Mouse (Mus musculus): Measurements from ENCODE around the gene Wnt7b. TPM values are rescaled to one million over a fixed set of nuclear protein-coding genes. Genes with fewer than 3 reads are reported as not detected.

The Wnt7b gene
- polyA plus RNA-seq, 1 experiment from 2014 or later, result 0.66 TPM

DNA sequence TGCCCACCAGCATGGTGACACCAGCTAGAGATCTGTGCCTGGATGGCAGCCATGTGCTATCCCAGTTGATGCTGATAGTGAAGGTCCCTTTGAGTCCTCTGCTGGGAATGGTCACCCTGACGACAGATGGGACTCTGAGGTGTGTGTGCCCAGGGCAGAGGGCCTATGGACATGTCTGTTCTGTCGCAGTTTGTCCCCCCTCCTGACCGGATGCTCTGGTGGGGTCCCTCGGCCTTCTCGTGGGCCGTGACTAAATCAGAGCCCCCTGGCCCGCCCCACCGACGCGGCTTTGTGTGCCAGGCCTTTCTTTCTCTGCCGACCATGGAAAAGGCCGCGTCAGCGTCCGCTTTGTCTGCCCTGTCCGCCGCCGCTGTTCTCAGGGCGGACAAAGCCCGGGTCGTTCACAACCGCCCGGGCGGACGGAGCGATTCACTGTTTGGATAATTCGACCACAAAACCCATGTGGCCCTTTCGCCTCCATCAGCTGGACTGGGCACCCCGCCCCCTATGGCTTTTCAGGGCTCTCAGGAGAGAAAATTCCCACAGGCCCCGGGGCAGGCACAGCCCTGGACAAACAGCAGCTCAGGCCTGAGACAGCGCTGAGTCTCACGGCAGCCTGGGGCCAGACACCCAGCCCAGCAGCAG is 74.8 kb downstream of the Wnt7b start:
- no peaks in the 10 kb centered on the region for H3K4me1 ChIP-seq (ENCODE audit: control insufficient read depth, insufficient read depth, low read length)
- no peaks in the 10 kb centered on the region for H3K36me3 ChIP-seq (ENCODE audit: control insufficient read depth, insufficient read depth, low read length)
- no peak overlapping the region for H3K9ac ChIP-seq (ENCODE audit: low read depth, low read length)
- no peak overlapping the region for H3K27ac ChIP-seq (ENCODE audit: low read length)
- H3K4me2 ChIP-seq (ENCODE audit: low read depth, low read length), result no peak overlapping the region
- no peaks in the 10 kb centered on the region for H3K27me3 ChIP-seq (replicated peaks; ENCODE audit: control insufficient read depth, insufficient read depth, low read length)
- 70% methylated on average over 32 of the region's 32 CpGs for WGBS
- no peak overlapping the region for H3K4me3 ChIP-seq (ENCODE audit: low read length)
- H3K9me3 ChIP-seq (ENCODE audit: control insufficient read depth, low read length), result no peaks in the 10 kb centered on the region
- ATAC-seq, result no peak

- no peak overlapping the region for H3K4me2 ChIP-seq (ENCODE audit: low read depth, low read length)
- no peaks in the 10 kb centered on the region for H3K4me1 ChIP-seq (ENCODE audit: control insufficient read depth, insufficient read depth, low read length)
- H3K9me3 ChIP-seq (ENCODE audit: control insufficient read depth, low read length), result no peaks in the 10 kb centered on the region
- no peaks in the 10 kb centered on the region for H3K27me3 ChIP-seq (replicated peaks; ENCODE audit: control insufficient read depth, insufficient read depth, low read length)
- H3K4me3 ChIP-seq (ENCODE audit: low read length), result no peak overlapping the region
- H3K9ac ChIP-seq (ENCODE audit: low read depth, low read length), result no peak overlapping the region
- H3K36me3 ChIP-seq (ENCODE audit: control insufficient read depth, insufficient read depth, low read length), result no peaks in the 10 kb centered on the region
- ATAC-seq, result no peak
- no peak overlapping the region for H3K27ac ChIP-seq (ENCODE audit: low read length)
- WGBS, result 32% methylated on average over 1 of the region's 1 CpGs
These were observed 75.6 kb downstream of the Wnt7b start for GRCm38 (mm10) chr15:85506680-85507079.

- H3K4me3 ChIP-seq (ENCODE audit: low read length), result no peak overlapping the region
- H3K27ac ChIP-seq (ENCODE audit: low read length), result no peak overlapping the region
- H3K4me1 ChIP-seq (ENCODE audit: control insufficient read depth, insufficient read depth, low read length), result no peaks in the 10 kb centered on the region
- no peaks in the 10 kb centered on the region for H3K27me3 ChIP-seq (replicated peaks; ENCODE audit: control insufficient read depth, insufficient read depth, low read length)
- no peaks in the 10 kb centered on the region for H3K9me3 ChIP-seq (ENCODE audit: control insufficient read depth, low read length)
- H3K4me2 ChIP-seq (ENCODE audit: low read depth, low read length), result no peak overlapping the region
- ATAC-seq, result no peak
- no peaks in the 10 kb centered on the region for H3K36me3 ChIP-seq (ENCODE audit: control insufficient read depth, insufficient read depth, low read length)
- WGBS, result 60% methylated on average over 14 of the region's 14 CpGs
- H3K9ac ChIP-seq (ENCODE audit: low read depth, low read length), result no peak overlapping the region
These were observed 77.0 kb downstream of the Wnt7b start for GRCm38 (mm10) chr15:85505118-85505925.

- Histone ChIP-seq H3K27me3 (replicated peaks; ENCODE audit: control insufficient read depth, insufficient read depth, low read length) (no peaks in the 10 kb centered on the region), H3K4me3 (ENCODE audit: low read length) (no peak within 1 kb of the TSS), H3K4me1 (ENCODE audit: control insufficient read depth, insufficient read depth, low read length) (no peaks in the 10 kb centered on the region), H3K36me3 (ENCODE audit: control insufficient read depth, insufficient read depth, low read length) (no peaks in the 10 kb centered on the region), H3K27ac (ENCODE audit: low read length) (no peak within 1 kb of the TSS), H3K9me3 (ENCODE audit: control insufficient read depth, low read length) (no peaks in the 10 kb centered on the region), H3K9ac (ENCODE audit: low read depth, low read length) (no peak within 1 kb of the TSS), H3K4me2 (ENCODE audit: low read depth, low read length) (no peak within 1 kb of the TSS)
- ATAC-seq, result no peak
- WGBS, result 82% methylated on average over 8 of the region's 8 CpGs
These were observed 79.1 kb downstream of the Wnt7b start, which contains the start of gene 7530416G11Rik for GRCm38 (mm10) chr15:85503127-85503526. Gene 7530416G11Rik, minus strand, starts transcription at chr15:85503227.

GRCm38 (mm10) chr15:85500267-85500666 is 82.0 kb downstream of the Wnt7b start:
- Histone ChIP-seq H3K27ac (ENCODE audit: low read length) (no peak overlapping the region), H3K9me3 (ENCODE audit: control insufficient read depth, low read length) (no peaks in the 10 kb centered on the region), H3K4me1 (ENCODE audit: control insufficient read depth, insufficient read depth, low read length) (no peaks in the 10 kb centered on the region), H3K9ac (ENCODE audit: low read depth, low read length) (no peak overlapping the region), H3K4me3 (ENCODE audit: low read length) (no peak overlapping the region), H3K4me2 (ENCODE audit: low read depth, low read length) (no peak overlapping the region), H3K36me3 (ENCODE audit: control insufficient read depth, insufficient read depth, low read length) (no peaks in the 10 kb centered on the region), H3K27me3 (replicated peaks; ENCODE audit: control insufficient read depth, insufficient read depth, low read length) (no peaks in the 10 kb centered on the region; the same call in 1 of the 2 replicates)
- whole genome bisulfite sequencing, result 88% methylated on average over 10 of the region's 10 CpGs
- ATAC-seq, result no peak

GRCm38 (mm10) chr15:85497981-85498475 is 84.2 kb downstream of the Wnt7b start:
- ATAC-seq, result no peak

GRCm38 (mm10) chr15:85497548-85497947 is 84.7 kb downstream of the Wnt7b start:
- H3K4me3 ChIP-seq (ENCODE audit: low read length), result no peak overlapping the region
- ATAC-seq, result no peak
- no peaks in the 10 kb centered on the region for H3K36me3 ChIP-seq (ENCODE audit: control insufficient read depth, insufficient read depth, low read length)
- 88% methylated on average over 4 of the region's 4 CpGs for WGBS
- no peak overlapping the region for H3K4me2 ChIP-seq (ENCODE audit: low read depth, low read length)
- H3K27me3 ChIP-seq (replicated peaks; ENCODE audit: control insufficient read depth, insufficient read depth, low read length), result peaks cover 3% of the 10 kb centered on the region; the same call in 1 of the 2 replicates
- H3K9ac ChIP-seq (ENCODE audit: low read depth, low read length), result no peak overlapping the region
- H3K9me3 ChIP-seq (ENCODE audit: control insufficient read depth, low read length), result no peaks in the 10 kb centered on the region
- no peaks in the 10 kb centered on the region for H3K4me1 ChIP-seq (ENCODE audit: control insufficient read depth, insufficient read depth, low read length)
- H3K27ac ChIP-seq (ENCODE audit: low read length), result no peak overlapping the region

More at GRCm38 (mm10) chr15:85497981-85498475, 84.2 kb downstream of the Wnt7b start:
- Histone ChIP-seq H3K4me3 (ENCODE audit: low read length) (no peak overlapping the region), H3K36me3 (ENCODE audit: control insufficient read depth, insufficient read depth, low read length) (no peaks in the 10 kb centered on the region), H3K4me2 (ENCODE audit: low read depth, low read length) (no peak overlapping the region), H3K27me3 (replicated peaks; ENCODE audit: control insufficient read depth, insufficient read depth, low read length) (peaks cover 3% of the 10 kb centered on the region; the same call in 1 of the 2 replicates), H3K27ac (ENCODE audit: low read length) (no peak overlapping the region), H3K4me1 (ENCODE audit: control insufficient read depth, insufficient read depth, low read length) (no peaks in the 10 kb centered on the region), H3K9ac (ENCODE audit: low read depth, low read length) (no peak overlapping the region), H3K9me3 (ENCODE audit: control insufficient read depth, low read length) (no peaks in the 10 kb centered on the region)
- WGBS, result 47% methylated on average over 10 of the region's 10 CpGs

- 19% methylated on average over 11 of the region's 11 CpGs for WGBS
These were observed 88.1 kb downstream of the Wnt7b start for GRCm38 (mm10) chr15:85494163-85494621.

DNA sequence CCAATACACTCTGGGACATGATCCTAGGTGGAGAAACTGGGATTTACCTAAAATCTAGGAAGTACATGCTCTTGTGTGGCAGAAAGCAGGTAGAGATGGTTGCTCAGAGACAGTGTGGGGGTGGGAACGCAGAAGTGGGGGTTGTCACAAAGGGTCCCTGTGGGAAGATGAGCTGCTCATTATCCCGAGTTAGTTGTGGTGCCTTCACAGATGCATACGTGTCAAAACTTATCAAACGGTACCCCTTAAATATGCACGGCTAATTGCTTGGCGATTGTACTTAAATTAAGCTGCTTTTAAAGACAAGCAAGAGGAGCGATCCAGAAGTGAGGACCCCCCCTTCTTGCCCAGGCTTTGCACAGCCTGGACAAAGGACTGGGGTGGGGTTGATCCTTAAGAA is 92.5 kb downstream of the Wnt7b start:
- H3K27me3 ChIP-seq (replicated peaks; ENCODE audit: control insufficient read depth, insufficient read depth, low read length), result 0 out of 2 replicates have a peak, but pooled peaks cover 3% of the 10 kb centered on the region
- no peak for ATAC-seq
- H3K9me3 ChIP-seq (ENCODE audit: control insufficient read depth, low read length), result no peaks in the 10 kb centered on the region
- no peak overlapping the region for H3K27ac ChIP-seq (ENCODE audit: low read length)
- no peak overlapping the region for H3K4me3 ChIP-seq (ENCODE audit: low read length)
- no peaks in the 10 kb centered on the region for H3K4me1 ChIP-seq (ENCODE audit: control insufficient read depth, insufficient read depth, low read length)
- no peak overlapping the region for H3K4me2 ChIP-seq (ENCODE audit: low read depth, low read length)
- WGBS, result 80% methylated on average over 7 of the region's 7 CpGs
- no peaks in the 10 kb centered on the region for H3K36me3 ChIP-seq (ENCODE audit: control insufficient read depth, insufficient read depth, low read length)
- no peak overlapping the region for H3K9ac ChIP-seq (ENCODE audit: low read depth, low read length)

More at GRCm38 (mm10) chr15:85494163-85494621, 88.1 kb downstream of the Wnt7b start:
- ATAC-seq, result no peak
- Histone ChIP-seq H3K27ac (ENCODE audit: low read length) (no peak overlapping the region), H3K36me3 (ENCODE audit: control insufficient read depth, insufficient read depth, low read length) (no peaks in the 10 kb centered on the region), H3K9me3 (ENCODE audit: control insufficient read depth, low read length) (no peaks in the 10 kb centered on the region), H3K9ac (ENCODE audit: low read depth, low read length) (no peak overlapping the region), H3K4me1 (ENCODE audit: control insufficient read depth, insufficient read depth, low read length) (no peaks in the 10 kb centered on the region), H3K27me3 (replicated peaks; ENCODE audit: control insufficient read depth, insufficient read depth, low read length) (peaks cover 3% of the 10 kb centered on the region; the same call in 1 of the 2 replicates), H3K4me2 (ENCODE audit: low read depth, low read length) (no peak overlapping the region), H3K4me3 (ENCODE audit: low read length) (no peak overlapping the region)

Measured in intestine, embryonic 16.5 days (tissue).